Mouse (Mus musculus): Measurements from ENCODE around the gene Dip2c.

DNA sequence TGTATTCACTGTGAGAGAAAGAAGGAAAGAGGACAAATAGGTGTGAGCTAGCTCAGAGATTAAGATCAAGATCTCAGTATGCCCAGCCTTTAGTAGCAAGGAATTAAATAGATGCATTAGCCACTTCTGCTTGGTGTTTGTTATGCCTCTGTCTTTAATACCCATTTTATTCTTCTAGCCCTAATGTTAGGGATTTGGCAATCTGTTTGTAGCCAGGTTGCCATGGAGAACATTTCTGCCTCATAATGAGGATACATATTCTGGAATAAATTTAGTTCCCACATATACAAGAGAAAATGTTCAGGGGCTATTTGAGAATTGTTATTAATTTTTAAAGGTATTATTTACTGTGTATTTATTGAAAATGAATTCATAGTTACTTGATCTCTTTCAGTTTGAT is 374.3 kb downstream of the Dip2c start:
- no peak for TF ChIP-seq CTCF (IDR thresholded peaks at IDR 0.05; ENCODE audit: low read depth, low read length)
- TF ChIP-seq GATA1 (IDR thresholded peaks at IDR 0.05; ENCODE audit: borderline replicate concordance, low read length): no peak
- no peak for TF ChIP-seq POLR2AphosphoS5 (IDR thresholded peaks at IDR 0.05; ENCODE audit: insufficient replicate concordance, low read depth, low read length)
- TF ChIP-seq TAL1 (conservative IDR thresholded peaks at IDR 0.05; ENCODE audit: low read depth, low read length): no peak
